Mouse (Mus musculus) intestine, postnatal 0 days (tissue): Measurements from ENCODE around the gene Kitl. TPM values are rescaled to one million over a fixed set of nuclear protein-coding genes. Genes with fewer than 3 reads are reported as not detected.
A peak's percentile ranks its signal among the peaks of the same experiment; 100 is the strongest.

ENCODE experiments used
- ATAC-seq: fragments of 200-750 bp; cut with Nextera tagmentation; 2 replicates; pipeline ENCODE4 v1.8.0; 2017; ENCODE audit warnings: mild to moderate bottlenecking, moderate TSS enrichment, moderate library complexity
- H3K27ac ChIP-seq: fragments of 300-500 bp; sonication (generic); 2 replicates; pipeline ENCODE4 v1.5.1; 2014; ENCODE audit warnings: mild to moderate bottlenecking, low read depth, low read length, moderate library complexity
- H3K27me3 ChIP-seq: fragments of 300-500 bp; sonication (generic); replicated peaks from 2 replicates; pipeline ENCODE4 v1.6.1; 2014; ENCODE audit warnings: low read length, mixed read lengths; ENCODE audit not compliant: control insufficient read depth, insufficient read depth
- H3K36me3 ChIP-seq: fragments of 300-500 bp; sonication (generic); 2 replicates; pipeline ENCODE4 v1.6.1; 2014; ENCODE audit warnings: mild to moderate bottlenecking, moderate library complexity; ENCODE audit not compliant: control insufficient read depth, insufficient read depth
- H3K4me1 ChIP-seq: fragments of 300-500 bp; sonication (generic); replicated peaks from 2 replicates; pipeline ENCODE4 v1.6.1; 2014; ENCODE audit warnings: antibody characterized with exemption, low read length, mixed read lengths; ENCODE audit not compliant: control insufficient read depth, insufficient read depth
- H3K4me2 ChIP-seq: fragments of 300-500 bp; sonication (generic); replicated peaks from 2 replicates; pipeline ENCODE4 v1.6.1; 2014; ENCODE audit warnings: low read depth, mild to moderate bottlenecking, moderate library complexity
- H3K4me3 ChIP-seq: fragments of 300-500 bp; sonication (generic); 2 replicates; pipeline ENCODE4 v1.5.1; 2014; ENCODE audit warnings: low read depth, low read length
- H3K9ac ChIP-seq: fragments of 300-500 bp; sonication (generic); 2 replicates; pipeline ENCODE4 v1.6.1; 2014; ENCODE audit warnings: mild to moderate bottlenecking, low read depth, low read length
- H3K9me3 ChIP-seq: fragments of 300-500 bp; sonication (generic); 2 replicates; pipeline ENCODE4 v1.6.1; 2016; ENCODE audit warnings: mixed run types; ENCODE audit not compliant: control insufficient read depth
- CTCF ChIP-seq: sonication (generic); IDR thresholded peaks from 2 replicates; pipeline ENCODE4 v1.5.1; 2016; ENCODE audit warnings: low read depth, mild to moderate bottlenecking, control low read depth, antibody characterized with exemption, moderate library complexity
- WGBS: fragments of 180-500 bp; shearing (Covaris S2); extraction: QIAGEN DNeasy Blood & Tissue Kit; methylation state at CpG from one replicate; pipeline ENCODE4 v1.1.7; 2014; 5-methylcytosine and 5-hydroxymethylcytosine counted together
- polyA plus RNA-seq: library from polyadenylated mRNA; unstranded; fragments of >200 nt; fragmentation: Nextera tagmentation; extraction: Ambion mirVana; gene quantifications from 2 replicates; pipeline ENCODE4 v1.2.1, GENCODE M21; 2015

Gene Kitl
- polyA plus RNA-seq, 1 experiment from 2014 or later: 15.8 TPM

DNA sequence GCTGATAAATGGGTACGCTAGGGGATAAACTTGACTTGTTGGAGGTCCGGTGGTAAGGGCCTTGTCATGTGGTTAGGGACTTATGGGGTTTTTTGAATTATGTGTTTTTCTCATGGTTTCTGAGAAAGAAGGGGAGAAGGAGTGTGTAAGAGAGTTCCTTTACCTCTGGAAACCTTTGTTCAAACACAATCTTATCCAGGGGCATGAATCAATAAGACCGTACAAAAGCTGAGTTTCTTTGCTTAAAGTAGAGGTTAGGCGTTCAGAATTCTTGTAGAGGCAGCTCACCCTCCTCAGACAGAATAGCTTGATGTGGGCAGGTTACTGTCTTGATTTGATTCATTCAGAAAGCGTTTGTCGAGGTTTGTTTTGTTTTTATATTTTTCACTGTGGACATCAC lies 28.7 kb downstream of the Kitl start:
- H3K27ac ChIP-seq: no peak overlapping the region

DNA sequence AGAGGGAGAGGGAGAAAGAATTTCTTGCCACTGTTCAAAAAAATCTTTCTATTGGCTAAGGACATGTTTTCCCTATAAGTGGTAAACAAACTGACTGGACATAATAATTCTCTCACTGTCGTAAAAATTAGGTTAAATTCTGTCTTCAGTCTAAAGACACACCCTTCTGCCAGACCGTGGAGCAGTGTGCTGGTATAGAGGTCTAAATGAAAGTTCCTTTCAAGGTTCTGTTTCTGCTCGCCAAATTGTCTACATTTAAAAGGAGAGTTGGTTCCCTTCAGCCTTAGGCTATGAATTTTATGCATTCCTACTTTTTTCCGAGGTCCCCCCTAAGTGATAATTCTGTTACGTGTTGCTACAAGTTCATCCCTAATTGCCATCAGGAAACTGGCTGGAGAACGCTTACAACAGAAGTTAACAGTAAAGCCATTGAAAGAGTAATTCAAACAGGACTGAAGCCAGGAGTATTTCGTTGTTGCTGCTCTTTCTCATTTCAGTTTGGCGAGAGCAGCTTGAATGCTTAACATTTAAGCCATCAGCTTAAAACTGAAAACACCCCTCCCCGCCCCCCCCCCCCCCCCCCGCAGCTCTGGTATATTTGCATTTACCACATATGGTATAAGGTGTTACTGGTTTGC lies 35.8 kb downstream of the Kitl start:
- no peaks in the 10 kb centered on the region for H3K9me3 ChIP-seq
- H3K27ac ChIP-seq: no peak overlapping the region
- no peak overlapping the region for H3K4me3 ChIP-seq
- peak overlapping the region; percentile 38 for H3K4me2 ChIP-seq
- no peak overlapping the region for H3K9ac ChIP-seq
- H3K4me1 ChIP-seq: no peaks in the 10 kb centered on the region
- no peak for TF ChIP-seq CTCF
- 44% methylated on average over 10 of the region's 10 CpGs for WGBS
- no peaks in the 10 kb centered on the region for H3K27me3 ChIP-seq
- no peak for ATAC-seq
- peaks cover 14% of the 10 kb centered on the region for H3K36me3 ChIP-seq

More for the DNA sequence above, 28.7 kb downstream of the Kitl start:
- H3K4me1 ChIP-seq: 0 out of 2 replicates have a peak, but pooled peaks cover 4% of the 10 kb centered on the region
- H3K4me3 ChIP-seq: no peak overlapping the region
- TF ChIP-seq CTCF: no peak
- 70% methylated on average over 6 of the region's 6 CpGs for whole genome bisulfite sequencing
- no peaks in the 10 kb centered on the region for H3K27me3 ChIP-seq
- no peaks in the 10 kb centered on the region for H3K9me3 ChIP-seq
- H3K4me2 ChIP-seq: no peak overlapping the region
- H3K36me3 ChIP-seq: peaks cover 5% of the 10 kb centered on the region
- H3K9ac ChIP-seq: no peak overlapping the region
- ATAC-seq: no peak

DNA sequence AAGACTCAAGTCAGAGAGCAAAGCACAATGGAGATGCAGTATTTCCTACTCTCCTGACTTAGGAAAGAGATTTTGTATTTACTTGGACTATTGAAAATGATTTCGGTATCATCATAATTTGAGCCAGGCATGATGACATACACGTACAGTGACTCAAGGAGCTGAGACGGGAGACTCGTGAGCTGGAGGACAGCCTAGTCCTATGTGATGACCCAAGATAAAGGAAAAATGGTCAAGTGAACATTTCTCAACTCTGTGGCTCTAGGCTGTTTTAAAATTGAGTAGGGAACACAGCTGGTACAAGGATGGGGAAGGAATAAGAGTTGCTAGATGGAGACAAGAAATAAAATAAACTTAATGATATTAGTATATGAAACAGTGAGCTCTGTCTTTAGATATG lies 37.0 kb downstream of the Kitl start:
- H3K4me3 ChIP-seq: no peak overlapping the region
- no peak overlapping the region for H3K27ac ChIP-seq
- H3K4me1 ChIP-seq: no peaks in the 10 kb centered on the region
- ATAC-seq: no peak
- no peak overlapping the region for H3K4me2 ChIP-seq
- H3K9ac ChIP-seq: no peak overlapping the region
- H3K36me3 ChIP-seq: peaks cover 14% of the 10 kb centered on the region
- no peaks in the 10 kb centered on the region for H3K27me3 ChIP-seq
- TF ChIP-seq CTCF: no peak
- no peaks in the 10 kb centered on the region for H3K9me3 ChIP-seq
- 81% methylated on average over 4 of the region's 4 CpGs for WGBS

DNA sequence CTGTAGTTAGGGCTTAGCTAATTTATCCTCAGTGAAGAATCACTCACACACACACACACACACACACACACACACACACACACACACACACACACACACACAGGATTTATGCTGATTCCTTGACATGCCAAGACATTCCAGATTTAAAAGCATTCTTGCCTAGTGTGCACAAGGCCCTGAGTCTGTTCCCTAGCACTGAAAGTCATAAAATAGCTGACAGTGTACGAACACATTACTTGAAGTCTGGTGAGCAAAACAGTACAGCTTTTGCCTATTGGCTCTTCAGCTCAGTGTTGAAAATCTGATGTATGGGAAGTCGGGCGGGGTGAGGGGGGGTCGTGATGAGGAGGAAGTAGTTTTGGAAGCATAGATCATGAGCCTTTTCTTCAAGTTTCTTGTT lies 37.5 kb downstream of the Kitl start:
- no peak for TF ChIP-seq CTCF
- Histone ChIP-seq H3K36me3 (peaks cover 14% of the 10 kb centered on the region), H3K27me3 (no peaks in the 10 kb centered on the region), H3K4me1 (no peaks in the 10 kb centered on the region), H3K4me3 (no peak overlapping the region), H3K4me2 (no peak overlapping the region), H3K9ac (no peak overlapping the region), H3K27ac (no peak overlapping the region), H3K9me3 (no peaks in the 10 kb centered on the region)
- ATAC-seq: no peak
- 65% methylated on average over 4 of the region's 4 CpGs for WGBS

DNA sequence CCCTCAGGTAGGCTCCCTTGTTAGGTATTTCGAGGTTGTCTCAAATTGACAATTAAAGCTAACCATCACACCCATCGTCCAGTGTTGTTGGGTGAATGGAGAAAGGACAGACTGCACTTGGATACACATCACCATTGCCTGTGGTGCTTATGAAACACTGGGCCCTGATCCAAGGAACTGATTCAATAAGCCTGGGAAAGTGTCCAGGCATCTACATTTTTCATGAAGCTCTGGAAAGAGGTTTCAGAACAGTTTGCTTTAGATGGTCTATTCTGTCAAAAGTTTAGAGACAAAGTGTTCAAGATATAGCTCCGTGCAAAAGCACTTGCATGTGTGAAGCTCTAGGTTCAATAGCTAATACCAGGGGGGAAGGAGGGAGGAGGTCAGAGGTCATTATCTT lies 38.6 kb downstream of the Kitl start:
- 0 out of 2 replicates have a peak, but pooled peaks cover 9% of the 10 kb centered on the region for H3K36me3 ChIP-seq
- WGBS: 69% methylated on average over 3 of the region's 3 CpGs
- no peak overlapping the region for H3K4me2 ChIP-seq
- no peak overlapping the region for H3K27ac ChIP-seq
- no peak overlapping the region for H3K4me3 ChIP-seq
- no peak for TF ChIP-seq CTCF
- H3K27me3 ChIP-seq: no peaks in the 10 kb centered on the region
- no peaks in the 10 kb centered on the region for H3K9me3 ChIP-seq
- H3K9ac ChIP-seq: no peak overlapping the region
- no peaks in the 10 kb centered on the region for H3K4me1 ChIP-seq
- no peak for ATAC-seq

DNA sequence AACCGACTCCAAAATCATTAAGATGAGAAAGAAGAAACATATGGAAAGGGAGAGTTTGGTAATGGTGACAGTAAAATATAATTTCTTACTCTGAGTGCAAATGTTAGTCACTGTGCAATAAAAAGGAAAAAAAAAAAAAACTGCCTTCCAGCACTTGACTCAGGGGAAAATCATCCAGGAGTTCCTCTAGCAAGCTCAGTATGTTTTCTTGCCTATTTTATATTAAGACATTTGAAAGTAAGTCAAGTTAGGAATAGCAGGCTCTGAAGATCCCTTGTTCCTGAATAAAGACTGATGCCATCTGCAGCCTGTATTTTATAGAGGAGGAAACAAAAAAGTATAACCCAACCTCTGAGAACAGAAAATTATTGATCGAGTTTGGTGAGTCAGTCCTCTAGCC lies 39.7 kb downstream of the Kitl start:
- no peaks in the 10 kb centered on the region for H3K27me3 ChIP-seq
- no peak overlapping the region for H3K4me2 ChIP-seq
- 82% methylated on average over 2 of the region's 2 CpGs for WGBS
- no peak overlapping the region for H3K4me3 ChIP-seq
- no peaks in the 10 kb centered on the region for H3K9me3 ChIP-seq
- no peak for TF ChIP-seq CTCF
- H3K36me3 ChIP-seq: 0 out of 2 replicates have a peak, but pooled peaks cover 9% of the 10 kb centered on the region
- no peaks in the 10 kb centered on the region for H3K4me1 ChIP-seq
- H3K27ac ChIP-seq: no peak overlapping the region
- no peak for ATAC-seq
- no peak overlapping the region for H3K9ac ChIP-seq
